Mouse (Mus musculus): Measurements from ENCODE around the gene Ankrd44.

- TF ChIP-seq CTCF (IDR thresholded peaks at IDR 0.05; ENCODE audit: low read depth, low read length) (no peak), GATA1 (IDR thresholded peaks at IDR 0.05; ENCODE audit: borderline replicate concordance, low read length) (no peak)
Observed at GRCm38 (mm10) chr1:54961724-54962123, 35.5 kb upstream of the Ankrd44 start.

All from G1E (cell line).